Mouse (Mus musculus) neural tube, embryonic 15.5 days (tissue): ENCODE data around the gene Inpp5e. TPM values are rescaled to one million over a fixed set of nuclear protein-coding genes. Genes with fewer than 3 reads are reported as not detected.

ENCODE experiments used
- polyA plus RNA-seq: library from polyadenylated mRNA; unstranded; fragments of >200 nt; fragmentation: Nextera tagmentation; extraction: Ambion mirVana; gene quantifications from 2 replicates; pipeline ENCODE4 v1.2.1, GENCODE M21; 2015

Inpp5e gene
- polyA plus RNA-seq, 1 experiment from 2014 or later, result 23.9 TPM

Other genes with a start within 250 kb of the Inpp5e start
- 6.9 and 8.5 TPM in 2 replicates for gene Lhx3, start 200.9 kb downstream of the Inpp5e start, polyA plus RNA-seq
- gene Qsox2, start 171.7 kb downstream of the Inpp5e start, polyA plus RNA-seq, result 14.7 and 18.2 TPM in 2 replicates
- 0.03 and 0.11 TPM in 2 replicates for gene Ccdc187, start 114.6 kb downstream of the Inpp5e start, polyA plus RNA-seq
- gene Gpsm1, start 93.7 kb downstream of the Inpp5e start, polyA plus RNA-seq, result 130 and 158 TPM in 2 replicates
- gene Dnlz, start 57.1 kb downstream of the Inpp5e start, polyA plus RNA-seq, result 29.8 and 33.4 TPM in 2 replicates
- 2.1 and 2.5 TPM in 2 replicates for gene Card9, start 48.3 kb downstream of the Inpp5e start, polyA plus RNA-seq
- gene Snapc4, start 28.6 kb downstream of the Inpp5e start, polyA plus RNA-seq, result 30.4 and 33.6 TPM in 2 replicates
- 153 and 160 TPM in 2 replicates for gene Entr1, start 19.9 kb downstream of the Inpp5e start, polyA plus RNA-seq
- 94.7 and 95.3 TPM in 2 replicates for gene Pmpca, start 19.9 kb downstream of the Inpp5e start, polyA plus RNA-seq
- gene Sec16a, start 36.0 kb upstream of the Inpp5e start, polyA plus RNA-seq, result 16.7 and 17.2 TPM in 2 replicates
- gene Notch1, start 107.5 kb upstream of the Inpp5e start, polyA plus RNA-seq, result 11.7 and 22.6 TPM in 2 replicates
- 76.5 and 94.1 TPM in 2 replicates for gene Egfl7, start 170.8 kb upstream of the Inpp5e start, polyA plus RNA-seq
- gene Gm20532, start 177.4 kb upstream of the Inpp5e start, polyA plus RNA-seq, result not detected in 2 replicates
- 5.5 and 13.6 TPM in 2 replicates for gene Agpat2, start 195.2 kb upstream of the Inpp5e start, polyA plus RNA-seq
- 121 and 145 TPM in 2 replicates for gene Fam69b, start 219.3 kb upstream of the Inpp5e start, polyA plus RNA-seq